Mouse (Mus musculus) erythroid progenitor cell, adult 5-6 weeks (primary cell): Measurements from ENCODE around the gene Cracr2b. TPM values are rescaled to one million over a fixed set of nuclear protein-coding genes. Genes with fewer than 3 reads are reported as not detected.
"Not testable (repeated sequence)": the region's sequence is repeated elsewhere in the genome, so short reads cannot be mapped to it uniquely, and the experiment has no call there.

Source experiments
- ATAC-seq: replicated peaks from 2 replicates; pipeline ENCODE4 v1.8.0; 2016; ENCODE audit warnings: moderate number of reproducible peaks, mild to moderate bottlenecking, moderate TSS enrichment, inconsistent platforms; ENCODE audit not compliant: poor library complexity, low FRiP score, severe bottlenecking
- total RNA-seq, 2 experiments: library from RNA; stranded (forward) in 1 of 2; stranded (reverse) in 1 of 2; fragments of 150-400 nt in 1 of 2; fragments of 186-747, 209-891 nt in 1 of 2; gene quantifications; 2 replicates each; pipeline versions ENCODE4 v1.2.3 to v1.2.4; 2015 to 2017; ENCODE audit warnings: low replicate concordance in 2 of 2

Cracr2b gene
- total RNA-seq, 2 experiments from 2014 or later: 3.3 TPM; not detected in 1

GRCm38 (mm10) chr7:141432741-141433516 lies 28.0 kb upstream of the Cracr2b start:
- no peak for ATAC-seq

DNA sequence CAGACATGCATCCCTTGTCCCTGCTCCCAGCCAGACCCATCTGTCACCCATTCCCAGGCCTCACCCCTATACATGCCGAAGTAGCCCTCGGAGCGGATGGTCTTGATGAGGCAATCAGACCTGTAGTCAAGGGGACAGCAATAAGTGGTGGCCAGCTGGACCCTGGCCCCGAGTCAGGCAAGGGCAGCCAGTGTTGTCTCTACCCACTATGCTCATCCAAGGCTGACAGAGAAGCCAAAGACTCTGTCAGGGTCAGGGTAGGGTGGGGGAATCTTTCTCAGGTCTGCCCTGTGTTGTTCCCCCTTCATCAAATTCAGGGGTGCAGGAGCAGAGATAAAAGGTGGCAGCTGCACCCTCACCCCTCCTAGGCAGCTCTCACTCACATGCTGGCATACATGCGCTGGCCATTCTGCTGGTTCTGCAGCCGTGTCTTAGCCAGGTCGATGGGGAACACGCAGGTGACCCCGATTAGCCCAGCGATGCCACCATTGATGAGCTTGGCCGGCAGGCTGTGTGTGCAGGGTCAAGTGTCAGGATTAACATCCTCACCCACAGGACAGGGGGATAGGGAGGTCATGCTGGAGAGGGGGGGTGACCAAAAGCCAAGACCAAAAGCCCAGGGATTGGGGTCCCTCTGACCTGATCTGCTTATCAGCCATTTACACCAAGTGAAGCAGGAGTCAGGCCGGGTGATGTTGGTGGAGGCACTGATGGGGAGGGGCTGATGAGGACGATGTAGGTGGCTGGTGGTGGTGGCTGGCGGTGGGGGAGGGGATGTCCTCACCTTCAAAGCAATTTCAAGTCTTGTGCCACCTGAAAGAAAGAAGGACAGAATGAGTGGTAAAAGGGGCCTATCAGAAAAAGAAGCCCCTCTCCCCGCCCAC lies 27.1 kb upstream of the Cracr2b start:
- ATAC-seq: no peak

GRCm38 (mm10) chr7:141434464-141434863 lies 26.4 kb upstream of the Cracr2b start:
- no peak for ATAC-seq

DNA sequence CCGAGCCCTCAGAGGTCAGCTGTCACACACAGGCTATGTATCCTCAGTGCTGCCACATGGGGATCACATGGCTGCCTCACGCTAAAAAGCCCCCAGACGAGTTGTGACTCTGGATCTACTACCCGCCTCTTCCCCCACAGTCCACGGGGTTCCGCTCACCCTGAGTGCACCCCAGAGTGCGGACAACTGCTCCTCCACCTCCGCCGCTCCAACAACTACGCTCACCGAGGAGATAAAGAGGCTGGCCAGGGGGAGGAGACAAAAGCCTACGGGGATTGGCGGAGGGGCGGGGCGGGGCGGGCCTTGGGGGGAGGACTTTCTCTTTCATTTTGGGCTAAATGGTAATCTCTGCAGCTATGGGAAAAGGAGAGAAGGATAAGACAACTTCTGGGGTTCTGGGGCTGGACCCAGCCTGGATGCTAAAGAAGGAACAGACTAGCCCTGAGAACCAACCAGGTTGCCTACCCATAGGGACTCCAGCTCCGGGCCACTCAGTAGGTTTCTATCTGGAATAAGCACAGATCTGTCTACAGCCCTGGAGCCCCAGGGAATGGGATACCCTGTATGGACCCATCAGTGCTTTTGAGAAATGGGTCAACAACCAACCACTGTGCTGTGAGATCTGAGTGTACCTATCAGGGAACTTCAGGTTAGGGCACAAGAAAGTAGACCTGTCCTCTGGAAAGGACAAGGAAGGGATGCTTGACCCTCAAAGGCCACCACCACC lies 25.6 kb upstream of the Cracr2b start:
- ATAC-seq: peak; percentile 79

DNA sequence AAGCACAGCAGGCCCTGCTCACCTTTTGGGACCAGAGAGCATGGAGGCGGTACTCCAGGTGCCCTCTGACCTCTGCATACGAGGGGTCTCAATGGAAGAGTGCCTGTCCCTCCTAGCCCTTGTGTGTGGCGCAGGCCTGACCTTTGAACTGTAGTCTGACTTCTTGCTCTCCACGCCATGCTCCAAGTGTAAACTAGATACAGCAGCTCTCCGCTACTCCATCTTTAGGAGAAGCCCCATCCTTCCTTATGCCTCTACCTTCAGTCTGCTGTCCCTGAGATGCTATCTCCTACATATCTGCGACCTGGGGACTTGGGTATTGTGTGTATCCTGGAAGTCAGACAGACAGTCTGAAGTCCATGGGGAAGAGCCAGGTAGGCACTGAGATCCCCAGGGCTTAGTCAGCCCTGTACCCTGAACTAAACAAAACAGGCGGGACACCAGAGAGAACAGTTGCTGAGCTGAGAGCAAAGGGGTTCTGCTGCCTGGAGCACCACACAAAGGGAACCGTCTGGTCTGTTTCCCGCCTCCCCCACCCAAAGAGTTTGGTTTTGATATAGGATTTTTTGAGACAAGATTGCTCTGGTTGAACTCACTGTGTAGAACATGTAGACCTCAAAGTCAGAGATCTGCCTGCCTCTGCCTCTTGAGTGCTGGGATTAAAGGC lies 24.9 kb upstream of the Cracr2b start:
- ATAC-seq: no peak

GRCm38 (mm10) chr7:141436523-141436892 lies 24.4 kb upstream of the Cracr2b start:
- ATAC-seq: no peak

DNA sequence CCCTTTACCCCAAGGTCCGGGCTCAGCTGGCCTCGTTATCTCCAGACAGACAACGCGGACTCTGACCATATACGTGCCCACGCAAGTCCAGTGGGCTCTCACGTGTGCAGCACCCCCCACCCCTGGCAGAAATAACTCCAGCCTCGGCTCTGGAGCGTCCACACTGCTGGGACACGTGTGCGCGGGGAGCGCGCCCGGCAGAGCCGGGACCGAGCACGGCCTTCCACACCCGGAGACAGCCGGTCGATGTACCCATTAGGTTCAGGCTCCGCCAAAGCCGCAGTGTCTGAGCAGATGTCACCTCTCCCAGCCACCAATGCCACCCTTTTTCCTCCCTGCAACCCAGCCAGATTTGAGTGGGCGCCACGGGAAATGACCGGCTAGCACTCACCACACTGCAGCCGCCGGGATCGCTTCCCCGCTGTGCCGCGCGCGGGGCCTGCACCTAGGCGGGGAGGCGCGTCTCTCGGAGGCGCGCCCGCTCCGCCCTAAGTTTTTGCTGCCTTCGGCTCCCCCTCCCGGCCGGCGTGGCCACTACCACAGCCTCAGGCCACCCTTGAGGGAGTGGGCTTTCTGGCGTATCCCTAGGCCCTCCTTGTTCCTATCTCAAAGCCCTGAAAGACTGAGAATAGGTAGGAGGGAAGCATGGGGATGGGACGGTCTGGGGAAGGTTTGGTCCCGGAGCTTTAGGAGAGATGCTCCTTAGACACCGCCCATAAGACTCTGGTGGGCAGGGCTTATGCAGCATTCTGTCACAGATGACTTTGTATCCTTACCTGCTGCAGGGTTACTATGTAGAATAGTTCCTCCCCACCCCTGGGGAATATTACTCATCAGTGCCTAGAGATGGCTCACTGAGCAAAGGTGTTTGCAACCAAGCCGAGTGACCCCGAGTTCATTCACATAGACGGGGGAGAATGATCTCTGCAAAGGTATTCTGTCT lies 23.4 kb upstream of the Cracr2b start, which contains the start of gene Slc25a22:
Gene Slc25a22 (minus strand): TSS at position 715 of the 943 bp plus-strand sequence.
- ATAC-seq: peak; percentile 75

- ATAC-seq: no peak
These were observed 22.5 kb upstream of the Cracr2b start for GRCm38 (mm10) chr7:141438201-141438968.

DNA sequence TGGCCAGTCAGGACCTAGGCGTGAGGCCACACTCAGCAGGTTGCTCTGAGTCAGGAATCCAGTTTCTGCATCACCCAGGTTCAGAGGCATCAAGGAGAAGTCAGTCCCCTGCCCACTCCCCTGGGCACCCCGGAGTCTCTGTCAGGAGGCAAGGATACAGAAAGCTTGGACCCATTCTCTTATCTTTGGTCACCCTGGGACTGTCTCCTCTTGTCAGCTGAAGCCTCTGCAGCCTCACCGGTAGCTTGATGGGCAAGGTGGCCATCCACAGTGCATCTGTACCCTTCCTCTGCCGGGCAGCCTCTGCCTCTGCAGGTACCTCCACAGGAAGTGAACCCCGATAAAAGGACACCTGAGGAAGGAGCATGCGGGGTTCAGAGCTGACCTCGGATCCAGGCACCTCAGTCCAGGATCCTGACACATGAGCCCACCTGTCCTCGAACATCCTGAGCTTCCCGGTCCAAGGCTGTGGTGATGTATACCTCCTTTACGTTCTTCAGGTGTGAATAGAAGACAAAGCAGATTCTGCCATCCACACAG lies 21.7 kb upstream of the Cracr2b start:
- no peak for ATAC-seq

DNA sequence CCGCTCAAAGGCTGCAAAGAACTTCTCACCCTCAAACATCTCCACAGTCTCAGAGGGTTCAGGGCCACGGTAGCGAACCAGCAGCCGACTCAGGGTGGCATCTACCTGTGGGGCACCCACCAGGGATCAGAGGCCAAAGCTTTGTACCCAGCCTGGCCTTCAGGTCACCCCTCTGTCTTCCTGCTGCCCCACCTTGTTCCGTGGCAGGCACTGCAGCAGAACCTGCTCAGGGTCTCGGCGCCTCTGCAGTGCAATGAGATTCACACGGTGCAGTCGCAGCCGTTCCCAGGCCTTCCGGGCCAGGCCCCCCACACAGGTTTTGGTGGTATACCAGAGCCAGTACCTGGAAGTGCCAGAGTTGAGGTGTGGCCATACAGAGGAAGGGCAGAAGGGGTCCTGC lies 21.1 kb upstream of the Cracr2b start:
- no peak for ATAC-seq

DNA sequence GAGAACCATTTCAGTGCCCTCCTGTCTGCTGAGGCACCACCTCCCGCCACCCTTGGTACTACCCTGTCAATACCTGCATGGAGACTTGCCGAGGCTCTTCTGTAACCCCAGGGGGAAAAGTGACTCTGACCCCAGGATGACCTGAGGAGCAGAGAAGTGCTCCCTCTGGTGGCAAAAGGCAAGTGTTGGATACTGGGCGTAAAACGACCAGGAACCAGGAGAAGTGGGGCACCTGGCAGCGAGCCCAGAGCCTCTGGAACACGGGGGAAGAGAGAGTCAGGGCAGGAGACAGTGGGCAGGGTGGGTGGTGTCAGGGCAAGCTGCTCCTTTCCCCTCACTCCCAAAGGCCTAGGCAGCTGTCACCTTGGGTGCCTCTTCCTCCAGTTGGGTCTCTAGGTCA lies 20.3 kb upstream of the Cracr2b start:
- ATAC-seq: no peak

DNA sequence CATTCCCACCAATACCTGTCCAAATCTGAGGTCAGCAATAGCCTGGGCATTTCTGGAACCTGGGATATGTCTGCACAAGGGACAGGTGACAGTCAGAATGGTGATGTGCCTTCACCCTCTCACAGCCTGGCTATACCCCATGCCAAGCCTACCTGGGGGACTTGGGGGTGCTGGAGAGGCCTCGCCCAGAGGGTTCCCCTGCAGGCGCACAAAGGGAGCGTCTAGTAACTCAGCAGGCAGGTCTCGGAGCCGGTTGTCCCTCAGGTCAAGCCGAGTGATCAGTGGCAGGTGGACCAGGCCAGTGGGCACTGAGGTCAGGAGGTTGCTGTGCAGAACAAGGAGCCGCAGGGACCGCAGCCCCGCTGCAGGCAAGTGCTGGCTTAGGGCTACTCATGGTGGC lies 19.4 kb upstream of the Cracr2b start:
- ATAC-seq: no peak

DNA sequence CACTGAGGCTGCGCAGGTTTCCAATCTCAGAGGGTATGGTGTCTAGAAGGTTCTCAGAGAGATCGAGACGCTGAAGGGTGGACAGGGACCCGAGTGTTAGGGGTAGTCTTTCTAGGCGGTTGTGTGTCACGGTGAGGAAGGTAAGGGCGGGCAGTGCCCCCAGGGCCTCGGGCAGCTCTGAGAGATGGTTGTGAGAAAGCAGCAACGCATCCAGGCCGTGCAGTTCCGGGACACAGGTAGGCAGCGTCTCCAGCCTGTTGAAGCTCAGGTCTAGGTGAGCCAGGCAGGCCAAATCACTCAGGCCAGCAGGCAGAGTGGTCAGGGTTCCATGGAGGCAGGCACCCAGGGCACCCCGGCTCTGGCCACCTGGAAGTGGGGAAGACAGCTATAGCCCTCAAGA lies 18.7 kb upstream of the Cracr2b start:
- ATAC-seq: no peak

GRCm38 (mm10) chr7:141443081-141443821 lies 17.6 kb upstream of the Cracr2b start:
- peak; percentile 40 for ATAC-seq

DNA sequence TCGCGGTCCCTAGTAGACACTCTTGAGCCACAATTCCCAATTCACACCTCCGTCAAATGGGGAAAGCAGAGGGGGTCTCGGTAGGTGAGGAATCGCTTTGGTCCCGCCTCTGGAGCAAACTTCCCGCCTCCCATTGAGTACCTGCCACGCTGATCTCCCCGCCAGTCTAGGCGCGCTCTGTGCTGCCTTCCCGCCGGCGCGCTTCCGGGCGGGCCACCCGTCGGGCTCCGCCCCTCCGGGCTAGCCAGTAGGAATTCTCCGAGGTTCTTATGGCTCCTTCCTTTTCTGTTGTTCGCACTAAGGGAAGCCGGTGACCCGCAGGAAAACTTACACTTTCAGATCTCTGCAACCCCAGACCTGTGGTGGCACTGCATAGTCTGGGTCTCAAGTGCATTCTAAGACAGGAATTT lies 17.1 kb upstream of the Cracr2b start, which contains the start of gene Pidd1:
Gene Pidd1 (minus strand): TSS at position 198 of the 410 bp plus-strand sequence.
- ATAC-seq: peak; percentile 72

DNA sequence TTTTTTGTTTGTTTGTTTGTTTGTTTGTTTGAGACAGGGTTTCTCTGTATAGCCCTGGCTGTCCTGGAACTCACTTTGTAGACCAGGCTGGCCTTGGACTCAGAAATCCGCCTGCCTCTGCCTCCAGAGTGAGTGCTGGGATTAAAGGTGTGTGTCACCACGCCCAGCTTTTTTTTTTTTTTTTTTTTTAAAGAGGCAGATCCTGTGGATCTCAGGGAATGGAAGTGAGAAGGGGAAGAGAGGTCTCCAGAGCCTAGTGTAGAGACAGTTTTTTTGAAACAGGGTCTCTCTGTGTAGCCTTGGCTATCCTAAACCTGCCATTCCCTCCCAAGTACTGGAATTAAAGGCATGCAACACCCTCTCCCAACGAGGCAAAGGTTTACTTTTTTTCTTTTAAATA lies 14.5 kb upstream of the Cracr2b start:
- ATAC-seq: not testable (repeated sequence)
